Mouse (Mus musculus): ENCODE measurements at regions not wholly inside any gene's neighbourhood (a gene's known extent, or its start where the extent isn't known, plus 50 kb on each side); places are given as distances from the start of the nearest gene placed in this dataset.

- no peak for TF ChIP-seq CTCF (IDR thresholded peaks at IDR 0.05; ENCODE audit: low read depth)
- no peak for TF ChIP-seq EP300 (IDR thresholded peaks at IDR 0.05; ENCODE audit: low read depth)
Observed at GRCm38 (mm10) chr3:134014805-134015204, 221.5 kb upstream of the Cxxc4 start.

Data from liver, postnatal 0 days (tissue).